Mouse (Mus musculus): Measurements from ENCODE around the gene Hist1h4j.
A peak's percentile ranks its signal among the peaks of the same experiment; 100 is the strongest.

- TF ChIP-seq POLR2A (IDR thresholded peaks at IDR 0.05; ENCODE audit: insufficient read depth, low read length) (no peak), CTCF (IDR thresholded peaks at IDR 0.05; ENCODE audit: low read depth, low read length) (no peak), EP300 (IDR thresholded peaks at IDR 0.05; ENCODE audit: insufficient read depth, low read depth, low read length) (peak; percentile 94)
Measured at GRCm38 (mm10) chr13:21729544-21729943, 5.3 kb upstream of the Hist1h4j start.
